Mouse (Mus musculus) neural tube, embryonic 15.5 days (tissue): ENCODE measurements around the gene Exph5. TPM values are rescaled to one million over a fixed set of nuclear protein-coding genes. Genes with fewer than 3 reads are reported as not detected.
A peak's percentile ranks its signal among the peaks of the same experiment; 100 is the strongest.

Experiments
- ATAC-seq: fragments of 200-750 bp; cut with Nextera tagmentation; 2 replicates; pipeline ENCODE4 v1.8.0; 2017; ENCODE audit warnings: mild to moderate bottlenecking, moderate TSS enrichment, moderate library complexity; ENCODE audit not compliant: low FRiP score
- H3K27ac ChIP-seq: fragments of 300-500 bp; sonication (generic); replicated peaks from 2 replicates; pipeline ENCODE4 v1.5.1; 2015; ENCODE audit warnings: mild to moderate bottlenecking, inconsistent platforms
- H3K27me3 ChIP-seq: fragments of 300-500 bp; sonication (generic); replicated peaks from 2 replicates; pipeline ENCODE4 v1.6.1; 2015; ENCODE audit warnings: inconsistent platforms
- H3K36me3 ChIP-seq: fragments of 300-500 bp; sonication (generic); 2 replicates; pipeline ENCODE4 v1.6.1; 2015; ENCODE audit warnings: inconsistent platforms
- H3K4me1 ChIP-seq: fragments of 300-500 bp; sonication (generic); 2 replicates; pipeline ENCODE4 v1.6.1; 2015; ENCODE audit warnings: inconsistent platforms
- H3K4me2 ChIP-seq: fragments of 300-500 bp; sonication (generic); 2 replicates; pipeline ENCODE4 v1.6.1; 2015; ENCODE audit warnings: inconsistent platforms, mild to moderate bottlenecking, moderate library complexity
- H3K4me3 ChIP-seq: fragments of 300-500 bp; sonication (generic); replicated peaks from 2 replicates; pipeline ENCODE4 v1.5.1; 2015; ENCODE audit warnings: mild to moderate bottlenecking, inconsistent platforms
- H3K9ac ChIP-seq: fragments of 300-500 bp; sonication (generic); replicated peaks from 2 replicates; pipeline ENCODE4 v1.6.1; 2015; ENCODE audit warnings: mild to moderate bottlenecking, inconsistent platforms
- H3K9me3 ChIP-seq: fragments of 300-500 bp; sonication (generic); replicated peaks from 2 replicates; pipeline ENCODE4 v1.6.1; 2016; ENCODE audit warnings: inconsistent platforms
- WGBS: fragments of 180-500 bp; shearing (Covaris S2); methylation state at CpG from one replicate; pipeline ENCODE4 v1.1.7; 2015; ENCODE audit warnings: mixed read lengths; 5-methylcytosine and 5-hydroxymethylcytosine counted together
- polyA plus RNA-seq: library from polyadenylated mRNA; unstranded; fragments of >200 nt; fragmentation: Nextera tagmentation; extraction: Ambion mirVana; gene quantifications from 2 replicates; pipeline ENCODE4 v1.2.1, GENCODE M21; 2015

Gene Exph5
- polyA plus RNA-seq, 1 experiment from 2014 or later: 0.38 TPM

- Histone ChIP-seq H3K27me3 (no peaks in the 10 kb centered on the region), H3K4me3 (no peak overlapping the region), H3K36me3 (no peaks in the 10 kb centered on the region), H3K4me2 (no peak overlapping the region), H3K9me3 (no peaks in the 10 kb centered on the region), H3K9ac (no peak overlapping the region), H3K4me1 (no peaks in the 10 kb centered on the region), H3K27ac (no peak overlapping the region)
- no peak for ATAC-seq
- WGBS: 75% methylated on average over 3 of the region's 3 CpGs
Measured at GRCm38 (mm10) chr9:53378171-53378570, 76.7 kb downstream of the Exph5 start.

GRCm38 (mm10) chr9:53380595-53380994, 79.1 kb downstream of the Exph5 start:
- 91% methylated on average over 2 of the region's 2 CpGs for WGBS
- Histone ChIP-seq H3K9ac (no peak overlapping the region), H3K4me2 (no peak overlapping the region), H3K36me3 (no peaks in the 10 kb centered on the region), H3K4me3 (no peak overlapping the region), H3K4me1 (peaks cover 14% of the 10 kb centered on the region; the same call in 1 of the 2 replicates), H3K27me3 (no peaks in the 10 kb centered on the region), H3K9me3 (no peaks in the 10 kb centered on the region), H3K27ac (no peak overlapping the region)
- ATAC-seq: no peak

- no peak for ATAC-seq
- Histone ChIP-seq H3K9me3 (no peaks in the 10 kb centered on the region), H3K27ac (no peak overlapping the region), H3K9ac (no peak overlapping the region), H3K36me3 (no peaks in the 10 kb centered on the region), H3K4me2 (no peak overlapping the region), H3K27me3 (no peaks in the 10 kb centered on the region), H3K4me3 (no peak overlapping the region), H3K4me1 (peaks cover 14% of the 10 kb centered on the region; the same call in 1 of the 2 replicates)
- 85% methylated on average over 5 of the region's 5 CpGs for WGBS
Measured at GRCm38 (mm10) chr9:53381113-53381615, 79.7 kb downstream of the Exph5 start.

- Histone ChIP-seq H3K4me1 (peaks cover 14% of the 10 kb centered on the region; the same call in 1 of the 2 replicates), H3K9ac (peak within 1 kb of the TSS; percentile 73), H3K27me3 (no peaks in the 10 kb centered on the region), H3K36me3 (no peaks in the 10 kb centered on the region), H3K4me3 (peak within 1 kb of the TSS; percentile 72), H3K4me2 (peak within 1 kb of the TSS; percentile 99), H3K9me3 (no peaks in the 10 kb centered on the region), H3K27ac (peak within 1 kb of the TSS; percentile 90)
- peak; percentile 96 for ATAC-seq
- WGBS: under 1% methylated on average over 72 of the region's 75 CpGs
Measured at GRCm38 (mm10) chr9:53383951-53384866, 82.7 kb downstream of the Exph5 start, which contains the start of gene Kdelc2. TSS of gene Kdelc2 (plus strand) at chr9:53384025.

- Histone ChIP-seq H3K9me3 (no peaks in the 10 kb centered on the region), H3K4me2 (peak overlapping the region; percentile 99), H3K4me1 (peaks cover 14% of the 10 kb centered on the region; the same call in 1 of the 2 replicates), H3K9ac (peak overlapping the region; percentile 73; the same call in 1 of the 2 replicates), H3K27ac (peak overlapping the region; percentile 90), H3K36me3 (no peaks in the 10 kb centered on the region), H3K27me3 (no peaks in the 10 kb centered on the region), H3K4me3 (peak overlapping the region; percentile 72)
- ATAC-seq: peak; percentile 16; the same call in 1 of the 2 replicates
- 14% methylated on average over 8 of the region's 8 CpGs for WGBS
Measured at GRCm38 (mm10) chr9:53384873-53385272, 83.4 kb downstream of the Exph5 start.

- H3K9ac ChIP-seq: no peak overlapping the region
- H3K4me2 ChIP-seq: no peak overlapping the region
- 76% methylated on average over 2 of the region's 2 CpGs for WGBS
- no peak for ATAC-seq
- H3K4me1 ChIP-seq: peaks cover 14% of the 10 kb centered on the region; the same call in 1 of the 2 replicates
- H3K4me3 ChIP-seq: no peak overlapping the region
- H3K27me3 ChIP-seq: no peaks in the 10 kb centered on the region
- no peaks in the 10 kb centered on the region for H3K36me3 ChIP-seq
- no peak overlapping the region for H3K27ac ChIP-seq
- no peaks in the 10 kb centered on the region for H3K9me3 ChIP-seq
Measured at GRCm38 (mm10) chr9:53387431-53387830, 86.0 kb downstream of the Exph5 start.

GRCm38 (mm10) chr9:53389109-53389508, 87.6 kb downstream of the Exph5 start:
- no peak for ATAC-seq
- Histone ChIP-seq H3K36me3 (no peaks in the 10 kb centered on the region), H3K9ac (no peak overlapping the region), H3K4me2 (no peak overlapping the region), H3K9me3 (no peaks in the 10 kb centered on the region), H3K27me3 (no peaks in the 10 kb centered on the region), H3K4me3 (no peak overlapping the region), H3K27ac (no peak overlapping the region), H3K4me1 (peaks cover 13% of the 10 kb centered on the region; the same call in 1 of the 2 replicates)
- WGBS: 74% methylated on average over 3 of the region's 3 CpGs

GRCm38 (mm10) chr9:53390136-53390535, 88.7 kb downstream of the Exph5 start:
- WGBS: 87% methylated on average over 7 of the region's 7 CpGs
- H3K36me3 ChIP-seq: no peaks in the 10 kb centered on the region
- H3K27ac ChIP-seq: no peak overlapping the region
- H3K4me3 ChIP-seq: no peak overlapping the region
- H3K4me1 ChIP-seq: peaks cover 4% of the 10 kb centered on the region; the same call in 1 of the 2 replicates
- no peak for ATAC-seq
- no peak overlapping the region for H3K9ac ChIP-seq
- no peaks in the 10 kb centered on the region for H3K9me3 ChIP-seq
- H3K4me2 ChIP-seq: no peak overlapping the region
- H3K27me3 ChIP-seq: no peaks in the 10 kb centered on the region

- no peak overlapping the region for H3K4me2 ChIP-seq
- 85% methylated on average over 13 of the region's 13 CpGs for WGBS
- no peak for ATAC-seq
- H3K4me3 ChIP-seq: no peak overlapping the region
- H3K9ac ChIP-seq: no peak overlapping the region
- H3K9me3 ChIP-seq: no peaks in the 10 kb centered on the region
- H3K27ac ChIP-seq: no peak overlapping the region
- H3K27me3 ChIP-seq: no peaks in the 10 kb centered on the region
- no peaks in the 10 kb centered on the region for H3K36me3 ChIP-seq
- peaks cover 11% of the 10 kb centered on the region for H3K4me1 ChIP-seq
Measured at GRCm38 (mm10) chr9:53397685-53398387, 96.4 kb downstream of the Exph5 start.

GRCm38 (mm10) chr9:53398388-53398700, 96.9 kb downstream of the Exph5 start:
- WGBS: 13% methylated on average over 5 of the region's 5 CpGs
- Histone ChIP-seq H3K36me3 (no peaks in the 10 kb centered on the region), H3K4me1 (peaks cover 17% of the 10 kb centered on the region), H3K27me3 (no peaks in the 10 kb centered on the region), H3K4me2 (no peak overlapping the region), H3K4me3 (no peak overlapping the region), H3K9ac (no peak overlapping the region), H3K27ac (no peak overlapping the region), H3K9me3 (no peaks in the 10 kb centered on the region)
- no peak for ATAC-seq

GRCm38 (mm10) chr9:53399537-53399936, 98.1 kb downstream of the Exph5 start:
- Histone ChIP-seq H3K9ac (no peak overlapping the region), H3K27ac (no peak overlapping the region), H3K4me2 (no peak overlapping the region), H3K27me3 (no peaks in the 10 kb centered on the region), H3K36me3 (no peaks in the 10 kb centered on the region), H3K9me3 (no peaks in the 10 kb centered on the region), H3K4me1 (peaks cover 20% of the 10 kb centered on the region), H3K4me3 (no peak overlapping the region)
- ATAC-seq: no peak
- 96% methylated on average over 8 of the region's 8 CpGs for WGBS
